Mouse (Mus musculus): Measurements from ENCODE around the gene Dnah11.

GRCm38 (mm10) chr12:118184731-118185130 is 14.1 kb downstream of the Dnah11 start:
- TF ChIP-seq CTCF (IDR thresholded peaks at IDR 0.05; ENCODE audit: borderline replicate concordance, control insufficient read depth, extremely low read depth, insufficient read depth, low read length, poor library complexity) = no peak
- TF ChIP-seq POLR2A (IDR thresholded peaks at IDR 0.05; ENCODE audit: control insufficient read depth, extremely low read depth, insufficient read depth, low read length, poor library complexity) = no peak
